Mouse (Mus musculus) spleen, adult 18-20 months (tissue): ENCODE results near the gene Esf1.
A peak's percentile ranks its signal among the peaks of the same experiment; 100 is the strongest.
"Not testable (repeated sequence)": the region's sequence is repeated elsewhere in the genome, so short reads cannot be mapped to it uniquely, and the experiment has no call there.

Source experiments
- DNase-seq, 2 experiments: peaks; one replicate each; pipeline ENCODE4 v3.0.0; 2022; ENCODE audit warnings: mixed read lengths in 2 of 2

Gene Esf1

GRCm38 (mm10) chr2:140170127-140170802 is at the start of gene Esf1, which contains the start of gene Ndufaf5:
Esf1 (minus strand) TSS chr2:140170564.
Ndufaf5 (plus strand) TSS chr2:140170649.
- DNase-seq, result peak; percentile 85 to 95

- DNase-seq, result no peak
These were observed 45.6 kb upstream of the Esf1 start for GRCm38 (mm10) chr2:140215965-140216364.

- DNase-seq, result no peak
These were observed 45.1 kb upstream of the Esf1 start for GRCm38 (mm10) chr2:140215415-140215814.

DNA sequence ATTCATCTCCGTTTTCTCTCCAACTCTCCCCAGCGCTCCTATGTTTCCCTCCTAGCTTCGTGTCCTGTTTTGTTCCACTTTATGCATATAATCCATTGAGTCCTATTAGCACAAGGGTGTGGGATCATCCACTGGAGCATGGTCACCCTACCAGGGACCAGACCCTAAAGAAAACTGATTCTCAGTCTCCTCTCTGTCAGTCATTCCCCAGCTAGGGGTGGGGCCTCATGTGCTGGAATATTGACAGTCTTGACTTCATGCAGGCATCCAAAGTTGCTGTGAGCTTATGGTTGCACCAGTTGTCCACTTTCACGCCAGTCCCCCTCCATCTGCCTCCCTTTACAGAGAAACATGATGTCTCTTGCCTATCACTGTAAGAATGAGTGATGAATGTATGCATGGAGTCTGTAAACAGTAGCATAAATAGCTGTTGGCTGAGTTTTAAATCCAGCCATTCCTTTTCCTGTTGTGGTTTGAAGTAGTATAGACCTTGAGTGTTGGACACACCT is 44.2 kb upstream of the Esf1 start:
- no peak for DNase-seq

DNA sequence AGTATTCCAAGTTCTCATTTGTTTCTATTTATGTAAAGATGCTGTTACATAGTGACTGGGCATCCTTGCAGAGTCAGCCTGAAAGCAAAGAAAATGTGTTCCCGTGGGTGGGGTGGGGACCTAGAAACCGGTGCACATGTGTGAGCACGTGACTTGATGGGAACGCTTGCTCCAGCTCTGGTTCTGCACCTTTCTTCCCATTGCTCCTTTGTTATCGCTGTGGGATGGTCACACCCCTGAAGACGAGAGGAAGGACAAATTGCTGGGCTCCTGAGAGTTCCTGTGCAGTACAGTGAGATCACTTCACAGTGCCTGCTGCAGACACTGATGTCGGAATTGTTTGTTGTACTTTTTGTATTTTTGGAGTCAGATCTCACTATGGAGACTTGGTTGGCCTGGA is 33.4 kb upstream of the Esf1 start:
- no peak for DNase-seq

DNA sequence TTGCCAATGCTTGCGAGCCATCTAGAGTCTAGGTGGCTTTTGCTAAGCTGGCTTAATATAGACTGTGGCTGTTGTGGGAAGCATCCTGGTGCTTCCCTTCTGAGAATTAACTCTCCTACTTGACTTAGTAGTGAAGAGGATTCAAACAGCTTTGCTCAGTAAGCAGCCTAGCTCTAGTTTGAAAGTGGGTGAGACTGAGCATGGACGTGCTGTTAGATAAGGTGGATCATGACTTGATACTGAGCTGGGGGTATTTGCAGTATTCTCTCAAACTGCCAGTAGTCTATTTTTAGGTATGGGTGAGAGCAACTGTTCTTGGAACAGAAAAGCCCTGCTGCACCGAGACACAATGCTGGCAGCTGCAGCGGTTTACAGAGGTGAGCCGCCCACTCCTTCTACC is 32.2 kb upstream of the Esf1 start:
- DNase-seq, result no peak

- DNase-seq, result no peak
These were observed 30.3 kb upstream of the Esf1 start for GRCm38 (mm10) chr2:140200713-140201112.

GRCm38 (mm10) chr2:140185685-140186210 is 15.4 kb upstream of the Esf1 start:
- DNase-seq, result not testable (repeated sequence)

DNA sequence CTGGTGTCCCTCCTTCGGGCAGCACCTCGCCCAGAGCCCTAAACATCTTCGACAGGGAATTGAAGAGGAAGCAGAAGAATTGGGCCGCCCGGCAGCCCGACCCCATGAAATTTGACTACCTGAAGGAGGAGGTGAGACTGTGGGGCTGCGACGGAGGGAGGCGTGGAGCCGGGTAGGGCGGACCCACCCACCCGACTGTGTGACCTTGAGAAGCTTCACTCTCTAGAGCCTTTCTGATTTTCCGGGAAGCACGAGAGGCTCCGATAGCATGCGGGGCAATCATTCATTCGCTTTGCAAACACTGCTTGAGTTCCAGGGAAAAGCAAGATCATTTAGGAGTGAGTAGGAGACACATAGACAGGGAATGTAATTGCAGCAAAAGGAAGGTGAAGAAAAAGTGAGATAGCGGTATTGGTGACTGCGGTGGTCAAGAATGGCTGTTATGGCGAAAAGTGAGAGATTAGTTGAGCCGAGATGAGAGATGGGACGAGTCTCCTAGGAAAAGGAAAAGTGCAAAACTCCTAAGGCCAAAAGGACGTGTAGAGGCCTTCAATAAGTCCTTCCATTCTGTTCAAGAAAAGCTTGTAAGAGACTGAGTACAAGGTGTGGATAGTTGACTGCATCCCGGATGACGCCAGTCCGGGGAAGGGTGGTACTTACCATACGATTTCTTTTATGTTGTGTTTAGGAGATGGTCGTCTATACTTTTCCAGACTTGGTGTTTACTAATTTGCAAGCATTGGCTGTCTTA is 614 bp upstream of the Esf1 start:
- no peak for DNase-seq

- DNase-seq, result no peak
These were observed 1.3 kb downstream of the Esf1 start for GRCm38 (mm10) chr2:140169057-140169456.

GRCm38 (mm10) chr2:140163351-140163854 is 7.0 kb downstream of the Esf1 start:
- DNase-seq, result no peak

- no peak for DNase-seq
These were observed 11.1 kb downstream of the Esf1 start for GRCm38 (mm10) chr2:140159186-140159730.

DNA sequence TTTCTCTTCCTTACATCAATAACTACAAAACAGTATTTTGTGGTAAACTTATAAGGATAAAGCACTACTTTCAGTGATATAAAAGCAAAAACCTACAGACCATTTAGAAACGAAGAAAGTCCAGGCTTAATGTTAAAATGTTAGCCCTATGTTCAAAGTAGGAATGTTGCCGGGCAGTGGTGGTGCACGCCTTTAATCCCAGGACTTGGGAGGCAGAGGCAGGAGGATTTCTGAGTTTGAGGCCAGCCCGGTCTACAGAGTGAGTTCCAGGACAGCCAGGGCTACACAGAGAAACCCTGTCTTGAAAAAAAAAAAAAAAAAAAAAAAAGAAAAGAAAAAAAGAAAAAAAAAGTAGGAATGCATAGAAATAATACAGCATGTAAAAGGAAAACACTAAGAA is 18.6 kb downstream of the Esf1 start, which contains the start of gene Gm17374:
Gm17374 (plus strand) TSS at position 301 of the 400 bp plus-strand sequence.
- not testable (repeated sequence) for DNase-seq

DNA sequence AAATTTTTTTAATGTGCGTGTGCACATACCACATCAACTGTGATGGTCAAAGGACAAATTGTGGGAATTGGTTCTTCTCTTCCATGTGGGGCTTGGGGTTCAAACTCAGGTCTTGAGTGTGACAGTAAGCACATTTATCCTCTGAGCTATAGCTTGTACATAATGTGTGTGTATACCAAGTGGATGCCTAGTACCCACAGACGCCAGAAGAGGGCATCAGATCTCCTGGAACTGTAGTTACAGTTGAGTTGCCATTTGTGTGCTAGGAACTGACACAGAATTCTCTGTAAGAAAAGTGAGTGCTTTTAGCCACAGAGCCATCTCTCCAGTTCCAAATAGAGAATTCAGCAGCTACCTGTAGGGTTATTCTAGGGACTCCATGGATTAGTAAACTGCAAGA is 44.8 kb downstream of the Esf1 start:
- DNase-seq, result no peak

- no peak for DNase-seq
These were observed 56.5 kb downstream of the Esf1 start for GRCm38 (mm10) chr2:140113851-140114250.

- DNase-seq, result no peak
These were observed 61.4 kb downstream of the Esf1 start for GRCm38 (mm10) chr2:140108945-140109344.

GRCm38 (mm10) chr2:140107641-140108040 is 62.7 kb downstream of the Esf1 start:
- DNase-seq, result no peak

- no peak for DNase-seq
These were observed 65.4 kb downstream of the Esf1 start for GRCm38 (mm10) chr2:140104951-140105350.

DNA sequence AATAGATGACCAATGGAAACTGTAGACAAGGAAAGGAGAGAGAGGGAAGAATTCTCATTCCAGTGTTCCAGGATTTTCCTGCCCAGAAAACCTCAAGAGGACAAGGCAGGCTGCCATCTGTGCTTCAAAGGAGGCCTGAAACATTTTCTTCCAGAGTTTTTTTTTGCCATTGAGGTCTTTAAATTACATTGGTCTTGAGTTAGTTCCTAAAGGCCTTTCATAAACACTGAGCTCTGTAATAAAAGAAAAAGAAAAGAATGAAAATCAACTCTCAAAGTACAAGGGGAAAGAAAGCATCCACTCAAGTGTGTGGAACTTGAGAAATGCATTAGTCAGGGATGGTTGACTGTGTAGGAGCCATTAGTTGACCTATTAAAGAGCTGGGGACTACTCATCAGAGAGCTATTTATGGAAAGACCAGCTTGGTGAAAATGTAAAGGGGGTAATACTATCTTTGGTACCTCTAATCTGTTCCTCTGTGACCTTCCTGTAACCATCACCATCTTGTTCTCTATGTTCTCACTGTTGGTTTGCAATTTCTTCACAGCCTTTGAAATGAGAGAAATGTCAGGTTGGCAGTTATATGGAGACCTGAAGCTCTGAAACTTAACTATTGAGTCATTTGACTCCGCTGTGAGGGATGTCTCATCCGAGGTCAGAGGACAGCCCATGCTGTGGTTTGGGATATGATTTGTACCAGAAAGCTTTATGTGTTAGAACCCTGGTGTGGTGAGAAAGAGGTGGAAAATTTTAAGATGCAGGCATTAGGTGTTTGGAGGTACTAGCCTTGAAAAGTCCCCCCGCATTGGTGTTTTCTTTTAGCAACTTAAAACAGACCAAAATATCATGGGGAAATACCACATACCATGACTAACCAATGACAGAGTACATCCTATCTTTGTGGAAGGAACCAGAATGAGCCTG is 69.6 kb downstream of the Esf1 start:
- no peak for DNase-seq

- DNase-seq, result no peak
These were observed 70.4 kb downstream of the Esf1 start for GRCm38 (mm10) chr2:140099971-140100370.

DNA sequence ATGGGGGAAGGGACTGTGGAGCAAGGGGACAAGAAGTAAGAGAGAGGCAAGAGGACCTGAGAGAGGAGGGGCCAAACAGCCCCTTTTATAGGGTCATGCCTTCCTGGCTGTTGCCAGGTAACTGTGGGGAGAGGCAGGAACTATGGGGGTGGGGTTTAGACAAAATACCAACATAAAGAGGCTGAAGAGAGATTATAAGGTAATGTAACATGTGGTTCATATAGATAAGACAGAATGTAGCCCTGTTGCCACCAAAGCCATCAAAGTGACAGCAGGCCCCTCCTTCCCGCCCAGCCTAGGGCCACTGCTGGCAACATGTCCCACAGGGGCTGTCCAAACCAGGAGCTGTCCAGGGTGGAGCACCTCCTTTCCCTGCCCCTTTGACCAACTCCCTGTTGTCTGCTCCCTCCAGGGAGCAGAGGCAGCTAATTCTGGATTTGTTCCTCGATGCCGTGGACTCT is 73.2 kb downstream of the Esf1 start:
- DNase-seq, result no peak

DNA sequence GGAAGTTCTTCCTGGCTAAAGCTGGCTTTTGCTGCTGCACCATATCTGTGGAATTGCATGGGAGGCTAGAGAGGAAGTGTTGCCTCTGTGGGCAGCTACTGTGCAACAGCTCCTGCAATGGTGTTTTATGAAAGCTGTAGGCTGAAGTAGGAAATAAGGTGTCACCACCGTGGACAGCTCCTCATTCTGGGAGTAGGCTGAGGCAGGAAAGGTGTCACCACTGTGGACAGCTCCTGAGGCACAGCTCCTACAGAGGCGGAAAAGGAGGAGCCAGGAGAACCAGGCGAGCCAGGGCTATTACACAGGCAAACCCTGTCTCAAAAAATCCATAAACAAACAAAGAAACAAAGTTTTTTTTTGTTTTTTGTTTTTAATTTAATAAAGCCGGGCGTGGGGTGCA is 74.3 kb downstream of the Esf1 start:
- DNase-seq, result no peak
